Mouse (Mus musculus) urinary bladder, postnatal 0 days (tissue): Measurements from ENCODE around the gene Krt90. TPM values are rescaled to one million over a fixed set of nuclear protein-coding genes. Genes with fewer than 3 reads are reported as not detected.

ENCODE experiments used
- microRNA-seq: library from miRNA; unstranded; fragments of <30 nt; microRNA quantifications from one replicate; pipeline ENCODE4, GENCODE M21; 2016
- polyA plus RNA-seq: library from polyadenylated mRNA; unstranded; fragments of >200 nt; fragmentation: Nextera tagmentation; extraction: Ambion mirVana; gene quantifications from 2 replicates; pipeline ENCODE4 v1.2.1, GENCODE M21; 2015

The Krt90 gene
- polyA plus RNA-seq: 0.43 and 1.2 TPM in 2 replicates

GRCm38 (mm10) chr15:101562850-101563249 is at the start of gene Krt90:
TSS of gene Krt90 (minus strand) at chr15:101562950.

GRCm38 (mm10) chr15:101573796-101574345 is 11.1 kb upstream of the Krt90 start, which contains the start of gene Krt75:
TSS of gene Krt75 (minus strand) at chr15:101573904.

GRCm38 (mm10) chr15:101550567-101550966 is 12.2 kb downstream of the Krt90 start, which contains the start of gene Krt82:
TSS of gene Krt82 (minus strand) at chr15:101550667.

GRCm38 (mm10) chr15:101532720-101533119 is 30.0 kb downstream of the Krt90 start, which contains the start of gene Krt84:
TSS of gene Krt84 (minus strand) at chr15:101532820.

GRCm38 (mm10) chr15:101517161-101517560 is 45.6 kb downstream of the Krt90 start, which contains the start of gene Gm49425:
TSS of gene Gm49425 (minus strand) at chr15:101517261.

Small RNA genes within 50 kb of the gene (microRNA-seq; reads per million reads assigned to microRNA genes)
- not detected for gene Gm44393
- not detected for gene Gm44460

Other genes with a start within 250 kb of the Krt90 start
- 4.7 and 4.8 TPM in 2 replicates for gene Krt80, start 192.8 kb downstream of the Krt90 start, polyA plus RNA-seq
- gene Krt7, start 151.9 kb downstream of the Krt90 start, polyA plus RNA-seq: 659 and 724 TPM in 2 replicates
- gene Krt87, start 124.1 kb downstream of the Krt90 start, polyA plus RNA-seq: 0.05 and 0.11 TPM in 2 replicates
- not detected in 2 replicates for gene Krt88, start 115.2 kb downstream of the Krt90 start, polyA plus RNA-seq
- gene Krt81, start 99.2 kb downstream of the Krt90 start, polyA plus RNA-seq: not detected in 2 replicates
- gene Krt86, start 89.5 kb downstream of the Krt90 start, polyA plus RNA-seq: not detected in 2 replicates
- 0.51 TPM in 1 of 2 replicates, not detected in the other for gene Krt83, start 71.4 kb downstream of the Krt90 start, polyA plus RNA-seq
- gene Gm49425, start 45.7 kb downstream of the Krt90 start, polyA plus RNA-seq: not detected in 2 replicates
- gene Krt84, start 30.1 kb downstream of the Krt90 start, polyA plus RNA-seq: 0.06 TPM in 1 of 2 replicates, not detected in the other
- gene Krt82, start 12.3 kb downstream of the Krt90 start, polyA plus RNA-seq: not detected in 2 replicates
- gene Krt75, start 11.0 kb upstream of the Krt90 start, polyA plus RNA-seq: 0.04 and 0.13 TPM in 2 replicates
- not detected in 2 replicates for gene Gm5414, start 65.2 kb upstream of the Krt90 start, polyA plus RNA-seq
- gene Gm5478, start 84.4 kb upstream of the Krt90 start, polyA plus RNA-seq: not detected in 2 replicates
- 0.21 TPM in 1 of 2 replicates, not detected in the other for gene Krt6b, start 117.3 kb upstream of the Krt90 start, polyA plus RNA-seq
- 2.0 and 4.7 TPM in 2 replicates for gene Krt6a, start 131.4 kb upstream of the Krt90 start, polyA plus RNA-seq
- 247 and 260 TPM in 2 replicates for gene Krt5, start 149.9 kb upstream of the Krt90 start, polyA plus RNA-seq
- gene Krt71, start 180.2 kb upstream of the Krt90 start, polyA plus RNA-seq: not detected in 2 replicates
- not detected in 2 replicates for gene Krt72, start 223.5 kb upstream of the Krt90 start, polyA plus RNA-seq
- gene Krt73, start 239.4 kb upstream of the Krt90 start, polyA plus RNA-seq: not detected in 2 replicates